Mouse (Mus musculus) stomach, embryonic 15.5 days (tissue): ENCODE results near the gene Lbx1. TPM values are rescaled to one million over a fixed set of nuclear protein-coding genes. Genes with fewer than 3 reads are reported as not detected.

Source experiments
- ATAC-seq: fragments of 200-750 bp; cut with Nextera tagmentation; 2 replicates; pipeline ENCODE4 v1.8.0; 2017; ENCODE audit warnings: low read depth, moderate number of reproducible peaks, moderate TSS enrichment; ENCODE audit not compliant: insufficient read depth, low FRiP score
- H3K27ac ChIP-seq: fragments of 300-500 bp; sonication (generic); 2 replicates; pipeline ENCODE4 v1.5.1; 2015; ENCODE audit warnings: mild to moderate bottlenecking, inconsistent platforms
- H3K27me3 ChIP-seq: fragments of 300-500 bp; sonication (generic); replicated peaks from 2 replicates; pipeline ENCODE4 v1.6.1; 2015; ENCODE audit warnings: inconsistent platforms
- H3K36me3 ChIP-seq: fragments of 300-500 bp; sonication (generic); 2 replicates; pipeline ENCODE4 v1.6.1; 2015; ENCODE audit warnings: inconsistent platforms
- H3K4me1 ChIP-seq: fragments of 300-500 bp; sonication (generic); 2 replicates; pipeline ENCODE4 v1.6.1; 2015; ENCODE audit warnings: inconsistent platforms
- H3K4me2 ChIP-seq: fragments of 300-500 bp; sonication (generic); 2 replicates; pipeline ENCODE4 v1.6.1; 2015; ENCODE audit warnings: mild to moderate bottlenecking, inconsistent platforms
- H3K4me3 ChIP-seq: fragments of 300-500 bp; sonication (generic); replicated peaks from 2 replicates; pipeline ENCODE4 v1.5.1; 2015; ENCODE audit warnings: inconsistent platforms
- H3K9ac ChIP-seq: fragments of 300-500 bp; sonication (generic); 2 replicates; pipeline ENCODE4 v1.6.1; 2015; ENCODE audit warnings: inconsistent platforms
- H3K9me3 ChIP-seq: fragments of 300-500 bp; sonication (generic); 2 replicates; pipeline ENCODE4 v1.6.1; 2016; ENCODE audit warnings: inconsistent platforms
- WGBS: fragments of 180-500 bp; shearing (Covaris S2); methylation state at CpG from one replicate; pipeline ENCODE4 v1.1.7; 2015; 5-methylcytosine and 5-hydroxymethylcytosine counted together
- polyA plus RNA-seq: library from polyadenylated mRNA; unstranded; fragments of >200 nt; fragmentation: Nextera tagmentation; extraction: Ambion mirVana; gene quantifications from 2 replicates; pipeline ENCODE4 v1.2.1, GENCODE M21; 2015

The Lbx1 gene
- polyA plus RNA-seq, 1 experiment from 2014 or later: not detected

DNA sequence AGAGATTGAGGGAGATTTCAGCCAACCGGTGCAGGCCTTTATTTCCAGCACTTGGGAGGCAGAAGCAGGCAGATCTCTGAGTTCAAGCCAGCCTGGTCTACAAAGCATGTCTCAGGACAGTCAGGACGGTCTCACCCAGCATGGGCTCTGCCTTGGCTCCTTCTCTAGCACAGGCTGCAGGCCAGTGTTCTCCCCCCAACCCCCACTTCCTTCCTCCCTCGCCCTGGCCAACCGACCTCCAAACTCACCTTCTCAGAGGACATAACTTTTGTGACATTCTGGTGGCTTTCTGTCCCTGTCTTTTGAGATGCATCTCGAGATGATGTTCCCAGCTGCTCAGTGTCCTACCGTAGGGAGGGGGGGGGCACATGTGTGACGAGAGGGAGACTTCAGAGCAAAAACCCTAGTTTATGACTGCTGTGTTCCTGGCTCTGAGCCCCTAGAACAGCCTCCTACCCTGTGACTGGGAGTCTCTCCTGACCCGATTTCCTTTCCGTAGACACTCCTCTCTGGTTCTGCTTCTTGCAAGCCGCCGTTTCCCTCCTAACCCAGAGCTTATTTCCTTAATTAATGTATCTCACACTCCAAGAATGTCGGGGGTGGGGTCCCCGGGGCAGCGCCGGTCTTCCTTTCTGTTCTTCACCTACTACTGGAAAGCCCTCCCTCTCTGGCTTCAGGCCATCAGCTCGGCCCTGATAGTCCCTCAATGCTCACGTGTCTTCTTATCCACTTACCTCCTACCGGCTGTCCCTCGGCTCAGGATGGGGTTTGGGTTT lies 27.8 kb downstream of the Lbx1 start:
- no peak for ATAC-seq
- H3K4me3 ChIP-seq: peak overlapping the region; percentile 21
- no peaks in the 10 kb centered on the region for H3K36me3 ChIP-seq
- no peak overlapping the region for H3K27ac ChIP-seq
- 0 out of 2 replicates have a peak, but pooled peaks cover 3% of the 10 kb centered on the region for H3K27me3 ChIP-seq
- H3K9ac ChIP-seq: no peak overlapping the region
- peak overlapping the region; percentile 51 for H3K4me2 ChIP-seq
- peaks cover 8% of the 10 kb centered on the region for H3K4me1 ChIP-seq
- 27% methylated on average over 19 of the region's 19 CpGs for WGBS
- H3K9me3 ChIP-seq: no peaks in the 10 kb centered on the region

GRCm38 (mm10) chr19:45207153-45207552 lies 28.5 kb downstream of the Lbx1 start:
- Histone ChIP-seq H3K9me3 (no peaks in the 10 kb centered on the region), H3K4me2 (no peak overlapping the region), H3K4me3 (no peak overlapping the region), H3K9ac (no peak overlapping the region), H3K27ac (no peak overlapping the region), H3K36me3 (no peaks in the 10 kb centered on the region), H3K4me1 (peaks cover 8% of the 10 kb centered on the region), H3K27me3 (0 out of 2 replicates have a peak, but pooled peaks cover 3% of the 10 kb centered on the region)
- WGBS: 93% methylated on average over 15 of the region's 15 CpGs
- ATAC-seq: no peak

GRCm38 (mm10) chr19:45205311-45206105 lies 30.1 kb downstream of the Lbx1 start:
- H3K4me1 ChIP-seq: peaks cover 8% of the 10 kb centered on the region
- no peak overlapping the region for H3K27ac ChIP-seq
- 0 out of 2 replicates have a peak, but pooled peaks cover 3% of the 10 kb centered on the region for H3K27me3 ChIP-seq
- H3K36me3 ChIP-seq: no peaks in the 10 kb centered on the region
- ATAC-seq: no peak
- no peak overlapping the region for H3K9ac ChIP-seq
- H3K4me2 ChIP-seq: no peak overlapping the region
- 78% methylated on average over 3 of the region's 3 CpGs for WGBS
- no peaks in the 10 kb centered on the region for H3K9me3 ChIP-seq
- no peak overlapping the region for H3K4me3 ChIP-seq

DNA sequence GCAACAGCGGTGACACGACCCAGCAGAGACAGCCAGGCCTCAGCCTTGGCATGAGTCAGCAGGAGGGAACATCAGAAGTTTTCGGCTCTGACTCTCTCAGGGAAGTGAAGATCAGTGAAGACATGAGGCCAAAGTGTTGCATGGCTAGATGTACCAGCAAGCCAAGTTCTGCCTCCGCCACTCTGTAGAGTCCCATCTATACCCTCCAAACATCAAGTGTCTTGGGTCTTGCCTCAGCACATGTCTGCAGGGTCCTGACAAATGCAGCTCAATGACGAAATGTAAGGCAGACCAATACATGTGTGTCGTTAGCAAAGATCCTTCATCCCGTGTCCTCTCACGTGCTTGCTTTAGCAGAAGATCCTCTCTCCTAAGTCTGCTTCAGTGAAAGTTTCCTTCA lies 38.6 kb downstream of the Lbx1 start:
- no peaks in the 10 kb centered on the region for H3K4me1 ChIP-seq
- H3K27me3 ChIP-seq: no peaks in the 10 kb centered on the region
- ATAC-seq: no peak
- no peak overlapping the region for H3K4me3 ChIP-seq
- H3K36me3 ChIP-seq: no peaks in the 10 kb centered on the region
- H3K9me3 ChIP-seq: no peaks in the 10 kb centered on the region
- no peak overlapping the region for H3K27ac ChIP-seq
- H3K4me2 ChIP-seq: no peak overlapping the region
- H3K9ac ChIP-seq: no peak overlapping the region
- WGBS: 85% methylated on average over 8 of the region's 8 CpGs

DNA sequence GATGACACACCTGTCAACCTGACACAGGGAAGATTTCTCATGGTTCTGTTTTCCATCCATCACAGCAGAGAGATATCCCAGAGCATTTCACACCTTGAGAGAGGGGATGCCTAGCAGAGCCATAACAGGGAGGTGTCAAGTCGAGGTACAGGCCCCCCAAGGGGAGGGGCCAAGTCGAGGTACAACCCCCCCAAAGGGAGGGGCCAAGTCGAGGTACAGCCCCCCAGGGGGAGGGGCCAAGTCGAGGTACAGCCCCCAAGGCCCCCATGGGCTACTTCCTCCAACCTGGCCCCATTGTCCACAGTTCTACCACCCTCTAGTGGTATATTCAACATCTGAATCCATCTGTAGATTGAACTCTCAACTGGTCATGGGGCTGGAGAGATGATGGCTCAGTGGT lies 41.0 kb downstream of the Lbx1 start:
- Histone ChIP-seq H3K27ac (no peak overlapping the region), H3K27me3 (no peaks in the 10 kb centered on the region), H3K4me3 (no peak overlapping the region), H3K4me1 (no peaks in the 10 kb centered on the region), H3K4me2 (no peak overlapping the region), H3K9ac (no peak overlapping the region), H3K9me3 (no peaks in the 10 kb centered on the region), H3K36me3 (no peaks in the 10 kb centered on the region)
- WGBS: 27% methylated on average over 4 of the region's 4 CpGs
- ATAC-seq: no peak

Other genes starting within 250 kb of the Lbx1 start
- gene Sema4g, start 246.7 kb downstream of the Lbx1 start, polyA plus RNA-seq: 6.5 and 7.4 TPM in 2 replicates
- 18.3 and 19.8 TPM in 2 replicates for gene Twnk, start 230.1 kb downstream of the Lbx1 start, polyA plus RNA-seq
- gene Mrpl43, start 229.4 kb downstream of the Lbx1 start, polyA plus RNA-seq: 70.4 and 71.2 TPM in 2 replicates
- 65.5 and 69.9 TPM in 2 replicates for gene Lzts2, start 221.4 kb downstream of the Lbx1 start, polyA plus RNA-seq
- 0.27 and 0.33 TPM in 2 replicates for gene Pdzd7, start 190.1 kb downstream of the Lbx1 start, polyA plus RNA-seq
- gene Sfxn3, start 188.3 kb downstream of the Lbx1 start, polyA plus RNA-seq: 24.3 and 24.5 TPM in 2 replicates
- 49.2 and 50.1 TPM in 2 replicates for gene Kazald1, start 160.6 kb downstream of the Lbx1 start, polyA plus RNA-seq
- gene Tlx1, start 85.1 kb downstream of the Lbx1 start, polyA plus RNA-seq: 5.4 and 6.5 TPM in 2 replicates
- gene Btrc, start 127.9 kb upstream of the Lbx1 start, polyA plus RNA-seq: 37.4 and 39.4 TPM in 2 replicates